Mouse (Mus musculus) midbrain, embryonic 12.5 days (tissue): ENCODE data around the gene Rprml. TPM values are rescaled to one million over a fixed set of nuclear protein-coding genes. Genes with fewer than 3 reads are reported as not detected.

Source experiments
- ATAC-seq: fragments of 200-750 bp; cut with Nextera tagmentation; 2 replicates; pipeline ENCODE4 v1.8.0; 2017; ENCODE audit warnings: low read depth, moderate TSS enrichment, moderate library complexity; ENCODE audit not compliant: low FRiP score
- H3K27ac ChIP-seq: fragments of 300-500 bp; sonication (generic); replicated peaks from 2 replicates; pipeline ENCODE4 v1.5.1; 2016; ENCODE audit warnings: mild to moderate bottlenecking
- H3K27me3 ChIP-seq: fragments of 300-500 bp; sonication (generic); 2 replicates; pipeline ENCODE4 v1.6.1; 2016; ENCODE audit warnings: mild to moderate bottlenecking
- H3K36me3 ChIP-seq: fragments of 300-500 bp; sonication (generic); 2 replicates; pipeline ENCODE4 v1.6.1; 2016
- H3K4me1 ChIP-seq: fragments of 300-500 bp; sonication (generic); 2 replicates; pipeline ENCODE4 v1.6.1; 2016
- H3K4me2 ChIP-seq: fragments of 300-500 bp; sonication (generic); replicated peaks from 2 replicates; pipeline ENCODE4 v1.6.1; 2016; ENCODE audit warnings: mild to moderate bottlenecking, moderate library complexity
- H3K4me3 ChIP-seq: fragments of 300-500 bp; sonication (generic); 2 replicates; pipeline ENCODE4 v1.5.1; 2016; ENCODE audit warnings: mild to moderate bottlenecking
- H3K9ac ChIP-seq: fragments of 300-500 bp; sonication (generic); replicated peaks from 2 replicates; pipeline ENCODE4 v1.6.1; 2016; ENCODE audit warnings: mild to moderate bottlenecking, moderate library complexity
- H3K9me3 ChIP-seq: fragments of 300-500 bp; sonication (generic); 2 replicates; pipeline ENCODE4 v1.6.1; 2016; ENCODE audit warnings: mild to moderate bottlenecking
- WGBS: fragments of 180-500 bp; shearing (Covaris S2); methylation state at CpG from one replicate; pipeline ENCODE4 v1.1.7; 2016; 5-methylcytosine and 5-hydroxymethylcytosine counted together
- polyA plus RNA-seq: library from polyadenylated mRNA; unstranded; fragments of >200 nt; fragmentation: Nextera tagmentation; extraction: Ambion mirVana; gene quantifications from 2 replicates; pipeline ENCODE4 v1.2.1, GENCODE M21; 2016

Gene Rprml
- polyA plus RNA-seq, 1 experiment from 2014 or later: not detected

GRCm38 (mm10) chr11:103696851-103697564 lies 47.6 kb downstream of the Rprml start:
- H3K9me3 ChIP-seq: no peaks in the 10 kb centered on the region
- peaks cover 9% of the 10 kb centered on the region; the same call in 1 of the 2 replicates for H3K4me1 ChIP-seq
- 1% methylated on average over 18 of the region's 18 CpGs for WGBS
- peak overlapping the region; percentile 94 for H3K4me3 ChIP-seq
- peak overlapping the region; percentile 71 for H3K4me2 ChIP-seq
- H3K36me3 ChIP-seq: no peaks in the 10 kb centered on the region
- peak overlapping the region; percentile 88 for H3K9ac ChIP-seq
- peak; percentile 87 for ATAC-seq
- H3K27ac ChIP-seq: peak overlapping the region; percentile 93
- H3K27me3 ChIP-seq: no peaks in the 10 kb centered on the region

- Histone ChIP-seq H3K4me1 (peaks cover 9% of the 10 kb centered on the region; the same call in 1 of the 2 replicates), H3K27ac (peak within 1 kb of the TSS; percentile 93), H3K4me3 (peak within 1 kb of the TSS; percentile 94), H3K4me2 (peak within 1 kb of the TSS; percentile 71), H3K9me3 (no peaks in the 10 kb centered on the region), H3K27me3 (no peaks in the 10 kb centered on the region), H3K36me3 (no peaks in the 10 kb centered on the region), H3K9ac (peak within 1 kb of the TSS; percentile 88)
- ATAC-seq: peak; percentile 98
- WGBS: 1% methylated on average over 57 of the region's 57 CpGs
Observed at GRCm38 (mm10) chr11:103697565-103698176, 48.3 kb downstream of the Rprml start, which contains the start of gene Gosr2. Gene Gosr2 (minus strand): TSS chr11:103697898.

GRCm38 (mm10) chr11:103698226-103698625 lies 48.9 kb downstream of the Rprml start:
- H3K9me3 ChIP-seq: no peaks in the 10 kb centered on the region
- H3K4me3 ChIP-seq: peak overlapping the region; percentile 94
- peak overlapping the region; percentile 93 for H3K27ac ChIP-seq
- peak overlapping the region; percentile 71 for H3K4me2 ChIP-seq
- H3K4me1 ChIP-seq: peaks cover 9% of the 10 kb centered on the region; the same call in 1 of the 2 replicates
- WGBS: 82% methylated on average over 2 of the region's 2 CpGs
- H3K36me3 ChIP-seq: no peaks in the 10 kb centered on the region
- H3K27me3 ChIP-seq: no peaks in the 10 kb centered on the region
- peak overlapping the region; percentile 88 for H3K9ac ChIP-seq
- ATAC-seq: no peak

Other genes starting within 250 kb of the Rprml start
- 12.1 and 12.7 TPM in 2 replicates for gene Plekhm1, start 236.9 kb upstream of the Rprml start, polyA plus RNA-seq
- not detected in 2 replicates for gene Lrrc37a, start 145.0 kb upstream of the Rprml start, polyA plus RNA-seq
- gene Gm884, start 28.4 kb upstream of the Rprml start, polyA plus RNA-seq: not detected in 2 replicates
- not detected in 2 replicates for gene Lyzl6, start 10.7 kb upstream of the Rprml start, polyA plus RNA-seq
- 92.0 TPM in 2 replicates for gene Gosr2, start 48.3 kb downstream of the Rprml start, polyA plus RNA-seq
- gene Wnt9b, start 100.3 kb downstream of the Rprml start, polyA plus RNA-seq: 0.72 and 0.84 TPM in 2 replicates
- 16.4 and 21.3 TPM in 2 replicates for gene Wnt3, start 124.6 kb downstream of the Rprml start, polyA plus RNA-seq